Mouse (Mus musculus) liver, adult 2 months (tissue): ENCODE data around the gene Clcn6.

Source experiments
- CTCF ChIP-seq: fragments of 200-500 bp; IDR thresholded peaks from 2 replicates; pipeline ENCODE4 v1.5.1; 2011; ENCODE audit warnings: low read depth, low read length, control low read depth
- POLR2A ChIP-seq: fragments of 200-500 bp; IDR thresholded peaks from 2 replicates; pipeline ENCODE4 v1.6.1; 2011; ENCODE audit warnings: low read length, control low read depth; ENCODE audit not compliant: insufficient read depth; ENCODE audit errors: extremely low read depth

GRCm38 (mm10) chr4:148075259-148075658 is 36.6 kb upstream of the Clcn6 start:
- no peak for TF ChIP-seq CTCF
- TF ChIP-seq POLR2A, result no peak
